Mouse (Mus musculus) forebrain, embryonic 13.5 days (tissue): ENCODE results near the gene Gpatch1. TPM values are rescaled to one million over a fixed set of nuclear protein-coding genes. Genes with fewer than 3 reads are reported as not detected.
"Not testable (repeated sequence)": the region's sequence is repeated elsewhere in the genome, so short reads cannot be mapped to it uniquely, and the experiment has no call there.

Experiments
- ATAC-seq: fragments of 200-750 bp; cut with Nextera tagmentation; 2 replicates; pipeline ENCODE4 v1.8.0; 2017
- H3K27ac ChIP-seq: fragments of 300-500 bp; sonication (generic); 2 replicates; pipeline ENCODE4 v1.5.1; 2015; ENCODE audit warnings: inconsistent platforms, mild to moderate bottlenecking, moderate library complexity
- H3K27me3 ChIP-seq: fragments of 300-500 bp; sonication (generic); 2 replicates; pipeline ENCODE4 v1.6.1; 2015; ENCODE audit warnings: mild to moderate bottlenecking, inconsistent platforms
- H3K36me3 ChIP-seq: fragments of 300-500 bp; sonication (generic); 2 replicates; pipeline ENCODE4 v1.6.1; 2015; ENCODE audit warnings: mild to moderate bottlenecking, inconsistent platforms; ENCODE audit not compliant: poor library complexity, severe bottlenecking
- H3K4me1 ChIP-seq: fragments of 300-500 bp; sonication (generic); 2 replicates; pipeline ENCODE4 v1.6.1; 2015; ENCODE audit warnings: inconsistent platforms
- H3K4me2 ChIP-seq: fragments of 300-500 bp; sonication (generic); 2 replicates; pipeline ENCODE4 v1.6.1; 2015; ENCODE audit warnings: inconsistent platforms, mild to moderate bottlenecking, moderate library complexity
- H3K4me3 ChIP-seq: fragments of 300-500 bp; sonication (generic); 2 replicates; pipeline ENCODE4 v1.5.1; 2015; ENCODE audit warnings: mild to moderate bottlenecking, inconsistent platforms
- H3K9ac ChIP-seq: fragments of 300-500 bp; sonication (generic); 2 replicates; pipeline ENCODE4 v1.6.1; 2015; ENCODE audit warnings: mild to moderate bottlenecking, inconsistent platforms
- H3K9me3 ChIP-seq: fragments of 300-500 bp; sonication (generic); replicated peaks from 2 replicates; pipeline ENCODE4 v1.6.1; 2016; ENCODE audit warnings: inconsistent platforms
- WGBS: fragments of 180-500 bp; shearing (Covaris S2); methylation state at CpG from one replicate; pipeline ENCODE4 v1.1.7; 2015; 5-methylcytosine and 5-hydroxymethylcytosine counted together
- polyA plus RNA-seq: library from polyadenylated mRNA; unstranded; fragments of >200 nt; fragmentation: Nextera tagmentation; extraction: Ambion mirVana; gene quantifications from 2 replicates; pipeline ENCODE4 v1.2.1, GENCODE M21; 2015

Gene Gpatch1
- polyA plus RNA-seq, 1 experiment from 2014 or later: 19.3 TPM

DNA sequence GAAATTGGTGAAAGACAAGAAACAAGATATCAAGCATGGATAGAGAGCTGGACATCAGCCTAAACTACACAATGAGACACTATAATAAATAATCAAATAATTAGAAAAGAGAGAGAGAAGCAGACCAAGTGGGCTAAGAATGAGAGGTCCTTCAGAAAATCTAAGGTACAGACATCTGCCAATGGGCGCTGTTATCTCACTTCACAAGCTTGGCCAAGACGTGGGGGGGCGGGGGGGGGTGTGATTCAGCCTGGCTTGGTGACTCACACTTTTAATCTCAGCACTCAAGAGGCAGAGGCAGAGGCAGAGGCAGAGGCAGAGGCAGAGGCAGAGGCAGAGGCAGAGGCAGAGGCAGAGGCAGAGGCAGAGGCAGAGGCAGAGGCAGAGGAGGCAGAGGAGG, 981 bp upstream of the Gpatch1 start:
- H3K4me2 ChIP-seq, H3K27me3 ChIP-seq, H3K27ac ChIP-seq, H3K9me3 ChIP-seq, ATAC-seq, H3K4me3 ChIP-seq, H3K9ac ChIP-seq, H3K36me3 ChIP-seq: not testable (repeated sequence)
- WGBS: 65% methylated on average over 3 of the region's 3 CpGs
- peaks cover 16% of the 10 kb centered on the region for H3K4me1 ChIP-seq

DNA sequence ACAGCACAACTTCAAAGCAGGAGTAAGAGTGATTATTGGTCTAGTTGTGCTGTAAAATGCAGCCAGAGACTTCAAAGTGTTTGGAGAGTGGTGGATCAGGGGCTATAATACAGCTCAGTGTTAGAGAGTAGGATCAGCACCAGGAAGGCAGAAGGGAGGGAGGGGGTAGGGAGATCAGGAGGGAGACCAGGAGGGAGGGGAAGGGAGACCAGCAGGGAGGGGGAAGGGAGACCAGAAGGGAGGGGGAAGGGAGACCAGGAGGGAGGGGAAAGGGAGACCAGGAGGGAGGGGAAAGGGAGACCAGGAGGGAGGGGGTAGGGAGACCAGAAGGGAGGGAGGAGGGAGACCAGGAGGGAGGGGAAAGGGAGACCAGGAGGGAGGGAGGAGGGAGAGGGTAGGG, 4.1 kb downstream of the Gpatch1 start:
- H3K9me3 ChIP-seq: no peaks in the 10 kb centered on the region
- H3K9ac ChIP-seq: no peak overlapping the region
- H3K4me2 ChIP-seq: no peak overlapping the region
- no peak for ATAC-seq
- H3K27me3 ChIP-seq: no peaks in the 10 kb centered on the region
- peaks cover 9% of the 10 kb centered on the region for H3K4me1 ChIP-seq
- peaks cover 12% of the 10 kb centered on the region for H3K36me3 ChIP-seq
- no peak overlapping the region for H3K27ac ChIP-seq
- H3K4me3 ChIP-seq: no peak overlapping the region

DNA sequence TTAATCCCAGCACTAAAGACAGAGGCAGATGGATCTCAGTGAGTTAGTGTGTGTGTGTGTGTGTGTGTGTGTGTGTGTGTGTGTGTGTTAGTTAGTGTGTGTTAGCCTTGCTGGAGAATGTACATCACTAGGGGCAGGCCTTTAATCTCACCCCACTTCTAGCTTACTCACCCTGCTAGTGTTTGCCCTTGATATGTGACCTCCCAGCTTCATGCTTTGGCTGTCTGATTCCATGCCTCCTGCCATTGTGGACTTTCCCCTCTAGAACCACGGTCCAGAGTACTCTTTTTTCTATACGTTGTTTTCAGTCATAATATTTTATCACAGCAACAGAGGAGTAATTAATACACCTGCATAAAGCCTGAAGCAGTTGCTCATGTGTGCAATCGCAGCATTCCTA, 7.0 kb downstream of the Gpatch1 start:
- no peak overlapping the region for H3K27ac ChIP-seq
- no peak overlapping the region for H3K4me2 ChIP-seq
- no peak overlapping the region for H3K4me3 ChIP-seq
- H3K27me3 ChIP-seq: no peaks in the 10 kb centered on the region
- WGBS: 96% methylated on average over 3 of the region's 3 CpGs
- no peak for ATAC-seq
- peaks cover 41% of the 10 kb centered on the region for H3K36me3 ChIP-seq
- no peak overlapping the region for H3K9ac ChIP-seq
- no peaks in the 10 kb centered on the region for H3K9me3 ChIP-seq
- H3K4me1 ChIP-seq: no peaks in the 10 kb centered on the region

DNA sequence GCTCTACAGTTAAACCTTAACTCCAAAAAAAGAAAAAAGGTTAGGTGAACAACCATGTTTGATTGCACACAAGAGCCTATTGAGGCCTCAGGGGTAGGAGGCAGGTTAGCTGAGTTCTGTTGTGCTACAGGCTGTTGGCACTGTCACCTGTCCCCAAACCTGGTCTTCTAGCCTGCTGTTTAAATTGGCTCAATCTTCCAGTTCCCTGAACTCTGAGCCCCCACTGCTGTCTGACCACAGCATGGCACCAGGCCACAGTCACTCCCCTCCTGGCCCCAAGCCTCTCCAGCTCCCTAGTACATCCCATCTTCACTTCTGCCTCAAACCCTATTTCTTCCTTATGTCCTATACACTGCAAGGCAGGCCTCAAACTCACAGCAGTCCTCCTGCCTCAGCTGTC, 17.4 kb downstream of the Gpatch1 start:
- Histone ChIP-seq H3K4me3 (no peak overlapping the region), H3K27ac (no peak overlapping the region), H3K27me3 (no peaks in the 10 kb centered on the region), H3K9me3 (no peaks in the 10 kb centered on the region), H3K9ac (no peak overlapping the region), H3K4me2 (no peak overlapping the region), H3K36me3 (peaks cover 84% of the 10 kb centered on the region), H3K4me1 (no peaks in the 10 kb centered on the region)
- ATAC-seq: no peak

DNA sequence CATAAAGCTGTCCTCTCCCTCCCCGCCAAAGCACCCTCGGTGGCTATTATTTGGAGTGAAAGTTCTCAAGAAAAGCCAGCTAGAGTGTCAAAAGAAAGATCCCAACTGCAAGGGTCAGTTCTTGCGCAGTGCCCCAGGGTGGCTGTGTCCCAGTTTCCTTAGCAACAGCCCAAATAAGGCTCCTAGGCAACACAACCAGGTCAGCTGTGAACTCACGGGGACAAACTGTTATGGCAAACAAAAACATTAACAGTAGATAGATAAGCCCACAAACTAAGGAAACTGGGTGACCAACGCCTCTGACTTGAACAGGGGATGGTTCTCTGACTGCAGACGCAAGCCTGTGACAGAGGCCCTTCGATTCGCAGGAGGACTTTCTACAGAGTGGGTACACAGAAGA, 18.6 kb downstream of the Gpatch1 start:
- no peaks in the 10 kb centered on the region for H3K27me3 ChIP-seq
- no peaks in the 10 kb centered on the region for H3K4me1 ChIP-seq
- no peak overlapping the region for H3K27ac ChIP-seq
- no peak for ATAC-seq
- no peak overlapping the region for H3K9ac ChIP-seq
- H3K4me2 ChIP-seq: no peak overlapping the region
- H3K36me3 ChIP-seq: peaks cover 84% of the 10 kb centered on the region
- no peak overlapping the region for H3K4me3 ChIP-seq
- 74% methylated on average over 8 of the region's 8 CpGs for WGBS
- H3K9me3 ChIP-seq: no peaks in the 10 kb centered on the region

DNA sequence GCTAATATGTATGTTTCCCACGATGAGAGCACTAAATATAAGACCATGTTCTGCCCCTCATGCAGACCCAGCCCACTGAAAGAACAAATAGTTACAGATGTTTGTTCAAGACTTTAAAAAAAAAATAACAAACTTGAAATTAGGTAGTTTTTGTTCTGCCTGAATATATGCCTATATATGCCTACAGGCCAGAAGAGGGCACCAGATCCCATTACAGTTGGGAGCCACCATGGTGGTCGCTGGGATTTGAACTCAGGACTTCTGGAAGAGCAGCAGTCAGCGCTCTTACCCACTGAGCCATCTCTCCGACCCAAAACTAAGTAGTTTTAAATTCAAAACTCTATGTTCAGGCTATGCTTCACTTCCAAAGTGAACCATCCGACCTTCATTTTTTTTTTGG, 20.4 kb downstream of the Gpatch1 start:
- no peak overlapping the region for H3K27ac ChIP-seq
- H3K4me3 ChIP-seq: no peak overlapping the region
- no peak for ATAC-seq
- H3K36me3 ChIP-seq: peaks cover 86% of the 10 kb centered on the region
- H3K9ac ChIP-seq: no peak overlapping the region
- H3K9me3 ChIP-seq: no peaks in the 10 kb centered on the region
- no peaks in the 10 kb centered on the region for H3K4me1 ChIP-seq
- no peak overlapping the region for H3K4me2 ChIP-seq
- 93% methylated on average over 5 of the region's 5 CpGs for WGBS
- no peaks in the 10 kb centered on the region for H3K27me3 ChIP-seq

DNA sequence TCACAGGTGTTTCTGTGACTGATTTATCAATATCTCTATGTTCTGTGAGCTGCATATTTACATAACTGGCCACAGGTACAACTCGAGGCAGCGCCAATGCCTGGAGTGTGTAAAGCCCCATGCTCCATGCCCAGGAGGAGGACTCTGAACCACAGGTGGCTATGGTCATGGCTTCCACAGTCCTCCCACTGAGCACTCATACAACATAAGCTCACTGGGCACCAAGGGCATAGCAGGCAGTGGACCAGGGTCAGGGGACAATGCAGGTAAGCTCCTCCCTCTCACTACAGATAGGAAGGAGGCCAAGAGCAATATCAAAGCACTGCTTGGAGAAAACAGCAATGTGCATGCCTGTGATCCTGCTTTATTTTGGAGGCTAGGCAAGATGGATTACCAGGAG, 22.6 kb downstream of the Gpatch1 start:
- no peaks in the 10 kb centered on the region for H3K9me3 ChIP-seq
- 92% methylated on average over 2 of the region's 2 CpGs for WGBS
- no peaks in the 10 kb centered on the region for H3K27me3 ChIP-seq
- H3K27ac ChIP-seq: no peak overlapping the region
- H3K4me3 ChIP-seq: no peak overlapping the region
- no peak overlapping the region for H3K4me2 ChIP-seq
- no peaks in the 10 kb centered on the region for H3K4me1 ChIP-seq
- peaks cover 87% of the 10 kb centered on the region for H3K36me3 ChIP-seq
- no peak overlapping the region for H3K9ac ChIP-seq
- no peak for ATAC-seq

DNA sequence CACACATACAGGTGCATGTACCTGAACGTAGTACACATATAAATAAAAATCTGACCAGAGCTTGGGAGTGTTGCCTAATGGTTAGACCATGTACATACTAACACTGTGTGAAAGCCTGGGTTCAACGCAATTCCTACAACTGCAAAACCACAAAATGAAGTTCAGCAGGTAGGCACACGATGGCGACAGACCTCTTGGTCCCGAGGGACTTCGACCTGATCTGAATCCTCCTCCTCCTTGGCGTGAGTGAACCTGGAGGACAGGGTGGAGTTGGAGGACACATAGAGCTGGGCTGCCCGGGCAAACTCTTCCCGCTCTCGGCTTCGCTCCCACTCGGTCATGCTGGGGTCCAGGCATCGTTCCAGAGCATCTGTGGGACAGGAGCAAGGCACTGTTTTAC, 24.8 kb downstream of the Gpatch1 start:
- WGBS: 91% methylated on average over 13 of the region's 13 CpGs
- no peaks in the 10 kb centered on the region for H3K4me1 ChIP-seq
- H3K36me3 ChIP-seq: peaks cover 93% of the 10 kb centered on the region
- H3K9ac ChIP-seq: no peak overlapping the region
- ATAC-seq: no peak
- no peak overlapping the region for H3K4me3 ChIP-seq
- H3K4me2 ChIP-seq: no peak overlapping the region
- no peaks in the 10 kb centered on the region for H3K27me3 ChIP-seq
- no peak overlapping the region for H3K27ac ChIP-seq
- H3K9me3 ChIP-seq: no peaks in the 10 kb centered on the region

DNA sequence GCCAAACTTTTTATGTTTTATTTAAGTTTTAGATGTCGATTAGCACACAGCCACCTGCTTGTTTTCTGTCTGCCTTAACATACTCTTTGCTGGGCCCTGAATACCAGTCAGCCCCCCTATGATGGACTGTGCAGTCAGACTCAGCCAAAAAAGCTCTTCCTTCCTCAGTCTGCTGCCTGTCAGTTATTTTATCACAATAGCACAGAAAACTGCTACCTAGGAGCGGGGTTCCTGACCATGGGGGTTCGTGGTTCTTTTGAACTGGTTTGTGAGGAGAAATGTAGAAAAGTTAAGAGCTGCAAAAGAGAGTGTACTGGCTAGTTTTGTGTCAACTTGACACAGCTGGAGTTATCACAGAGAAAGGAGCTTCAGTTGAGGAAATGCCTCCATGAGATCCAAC, 39.3 kb downstream of the Gpatch1 start:
- Histone ChIP-seq H3K4me2 (no peak overlapping the region), H3K36me3 (peaks cover 85% of the 10 kb centered on the region), H3K27ac (no peak overlapping the region), H3K4me1 (0 out of 2 replicates have a peak, but pooled peaks cover 6% of the 10 kb centered on the region), H3K4me3 (no peak overlapping the region), H3K9ac (no peak overlapping the region), H3K9me3 (peaks cover 28% of the 10 kb centered on the region), H3K27me3 (no peaks in the 10 kb centered on the region)
- ATAC-seq: no peak
- 76% methylated on average over 3 of the region's 3 CpGs for WGBS

DNA sequence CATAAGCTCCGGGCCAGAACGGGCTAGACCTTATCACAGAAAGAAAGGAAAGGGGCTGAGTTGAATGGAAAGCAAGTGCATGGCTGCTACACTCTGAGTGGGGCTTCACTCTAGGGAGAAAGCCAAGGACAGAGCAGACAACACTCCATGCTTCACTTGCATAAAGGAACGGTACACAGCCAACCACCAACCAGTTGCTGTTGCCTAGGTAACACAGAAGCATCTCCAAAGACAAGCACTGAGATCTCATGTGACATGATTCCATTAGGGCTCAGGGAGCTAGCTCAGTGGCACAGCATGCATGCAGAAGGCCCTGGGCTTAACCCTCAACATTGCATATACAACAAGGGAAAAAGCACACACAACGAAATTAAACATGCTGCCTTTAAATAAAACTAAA, 40.8 kb downstream of the Gpatch1 start:
- Histone ChIP-seq H3K36me3 (peaks cover 70% of the 10 kb centered on the region), H3K27me3 (no peaks in the 10 kb centered on the region), H3K4me2 (no peak overlapping the region), H3K9ac (no peak overlapping the region), H3K4me3 (no peak overlapping the region), H3K9me3 (peaks cover 28% of the 10 kb centered on the region), H3K4me1 (0 out of 2 replicates have a peak, but pooled peaks cover 6% of the 10 kb centered on the region), H3K27ac (no peak overlapping the region)
- peak; percentile 59; the same call in 1 of the 2 replicates for ATAC-seq
- WGBS: 36% methylated on average over 4 of the region's 4 CpGs

DNA sequence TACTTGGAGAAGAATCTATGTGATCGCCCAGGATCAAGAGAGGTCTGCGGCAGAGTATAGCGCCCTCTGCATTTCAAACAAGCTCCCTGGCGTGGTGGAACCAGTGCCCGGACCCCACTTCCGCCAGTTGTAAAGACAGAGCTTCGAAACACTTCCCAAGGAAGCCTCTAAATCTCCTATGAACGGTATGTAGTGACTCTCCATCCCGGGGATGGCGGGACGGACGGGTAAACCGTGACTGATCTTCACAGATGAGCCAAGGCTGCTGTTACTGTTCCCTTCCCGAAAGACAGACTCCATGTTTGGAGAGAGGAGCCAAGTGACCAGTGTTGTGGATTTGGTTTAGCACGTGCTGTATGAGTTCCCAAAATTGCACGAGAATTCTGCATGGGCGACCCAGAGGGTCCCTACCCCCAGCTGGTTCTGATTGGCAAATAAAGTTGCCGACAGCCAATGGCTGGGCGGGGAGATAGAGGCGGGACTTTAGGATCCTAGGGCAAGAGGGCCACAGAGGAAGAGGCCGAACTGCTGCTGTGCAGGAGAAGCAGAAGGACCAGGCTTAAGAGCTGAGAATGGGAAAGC, 48.7 kb downstream of the Gpatch1 start:
- Histone ChIP-seq H3K9me3 (peaks cover 4% of the 10 kb centered on the region), H3K9ac (peak overlapping the region; percentile 43), H3K27me3 (no peaks in the 10 kb centered on the region), H3K4me2 (peak overlapping the region; percentile 62), H3K27ac (no peak overlapping the region), H3K4me1 (peaks cover 10% of the 10 kb centered on the region), H3K4me3 (peak overlapping the region; percentile 34), H3K36me3 (peaks cover 3% of the 10 kb centered on the region; the same call in 1 of the 2 replicates)
- WGBS: 14% methylated on average over 21 of the region's 21 CpGs
- ATAC-seq: peak; percentile 63; the same call in 1 of the 2 replicates

DNA sequence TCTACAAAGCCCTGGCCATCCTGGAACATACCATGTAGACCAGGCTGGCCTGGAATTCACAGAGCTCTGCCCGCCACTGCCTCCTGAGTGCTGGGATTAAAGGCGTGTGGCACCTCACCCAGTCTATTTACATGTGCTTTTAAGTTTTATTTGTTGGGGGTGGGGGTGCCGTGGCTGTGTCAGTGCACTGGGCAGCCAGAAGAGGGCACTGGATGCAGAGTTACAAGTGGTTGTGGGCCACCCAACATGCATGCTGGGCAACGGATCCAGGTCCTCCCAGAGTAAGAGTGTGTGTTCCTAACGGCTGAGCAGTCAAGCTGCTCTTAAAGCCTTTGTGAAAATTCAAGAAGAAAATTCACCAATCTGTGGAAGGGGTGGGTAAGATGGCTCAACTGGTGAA, 50.4 kb downstream of the Gpatch1 start:
- Histone ChIP-seq H3K4me3 (no peak overlapping the region), H3K27me3 (no peaks in the 10 kb centered on the region), H3K36me3 (no peaks in the 10 kb centered on the region), H3K27ac (no peak overlapping the region), H3K4me2 (no peak overlapping the region), H3K9me3 (no peaks in the 10 kb centered on the region), H3K4me1 (peaks cover 10% of the 10 kb centered on the region), H3K9ac (no peak overlapping the region)
- no peak for ATAC-seq
- WGBS: 64% methylated on average over 5 of the region's 5 CpGs

DNA sequence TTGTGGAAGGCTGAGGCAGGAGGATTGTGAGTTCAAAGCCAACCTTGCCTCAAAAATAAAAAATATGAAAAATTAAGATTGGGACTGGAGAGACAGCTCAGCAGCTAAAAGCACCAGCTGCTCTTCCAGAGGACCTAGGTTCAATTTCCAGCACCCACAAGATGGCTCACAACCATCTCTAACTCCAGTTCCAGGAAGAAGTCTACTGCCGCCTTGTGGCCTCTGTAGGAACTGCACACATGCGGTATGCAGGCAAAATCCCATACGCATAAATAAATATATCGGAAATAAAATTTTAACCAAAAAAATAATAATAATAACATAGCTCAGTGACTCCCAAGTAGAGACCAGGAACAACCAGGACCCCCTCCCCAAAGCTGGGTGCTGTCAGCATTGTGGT, 51.6 kb downstream of the Gpatch1 start:
- no peak for ATAC-seq
- Histone ChIP-seq H3K9me3 (no peaks in the 10 kb centered on the region), H3K36me3 (no peaks in the 10 kb centered on the region), H3K4me2 (no peak overlapping the region), H3K9ac (no peak overlapping the region), H3K27ac (no peak overlapping the region), H3K4me3 (no peak overlapping the region), H3K27me3 (no peaks in the 10 kb centered on the region), H3K4me1 (peaks cover 10% of the 10 kb centered on the region)
- 83% methylated on average over 4 of the region's 4 CpGs for WGBS
